Mouse (Mus musculus) liver, embryonic 14.5 days (tissue): ENCODE results near the gene Enc1. TPM values are rescaled to one million over a fixed set of nuclear protein-coding genes. Genes with fewer than 3 reads are reported as not detected.

Experiments
- ATAC-seq: fragments of 200-750 bp; cut with Nextera tagmentation; 2 replicates; pipeline ENCODE4 v1.8.0; 2017; ENCODE audit warnings: moderate number of reproducible peaks, mild to moderate bottlenecking, moderate library complexity; ENCODE audit not compliant: insufficient read depth
- DNase-seq, 3 experiments: peaks; one replicate each; pipeline ENCODE4 v3.0.0-alpha.2; 2012 to 2013; ENCODE audit warnings: low read depth in 3 of 3, low spot score in 3 of 3
- H3K27ac ChIP-seq: fragments of 300-500 bp; sonication (generic); 2 replicates; pipeline ENCODE4 v1.5.1; 2014; ENCODE audit warnings: moderate library complexity, mild to moderate bottlenecking, control low read depth, inconsistent platforms
- H3K27me3 ChIP-seq: fragments of 300-500 bp; sonication (generic); 2 replicates; pipeline ENCODE4 v1.6.1; 2014; ENCODE audit warnings: mild to moderate bottlenecking, low read length, moderate library complexity; ENCODE audit not compliant: control insufficient read depth, insufficient read depth
- H3K36me3 ChIP-seq: fragments of 300-500 bp; sonication (generic); replicated peaks from 2 replicates; pipeline ENCODE4 v1.6.1; 2014; ENCODE audit warnings: low read depth; ENCODE audit not compliant: control insufficient read depth, insufficient read depth
- H3K4me1 ChIP-seq, 2 experiments: fragments of 200-500 bp in 1 of 2; fragments of 300-500 bp in 1 of 2; sonication (generic) in 1 of 2; replicated peaks; 2 replicates each; pipeline ENCODE4 v1.6.1; 2012 to 2014; ENCODE audit warnings: antibody characterized with exemption in 1 of 2, inconsistent platforms in 1 of 2, low read length in 1 of 2; ENCODE audit not compliant: control insufficient read depth in 2 of 2, insufficient read depth in 2 of 2
- H3K4me2 ChIP-seq: fragments of 300-500 bp; sonication (generic); 2 replicates; pipeline ENCODE4 v1.6.1; 2014; ENCODE audit warnings: low read depth, mild to moderate bottlenecking, control low read depth, moderate library complexity
- H3K4me3 ChIP-seq, 2 experiments: fragments of 200-500 bp in 1 of 2; fragments of 300-500 bp in 1 of 2; sonication (generic) in 1 of 2; 2 replicates each; pipeline ENCODE4 v1.5.1; 2012 to 2014; ENCODE audit warnings: low read depth in 2 of 2, low read length in 2 of 2, mild to moderate bottlenecking in 2 of 2, control low read depth in 1 of 2, inconsistent platforms in 1 of 2, moderate library complexity in 1 of 2; ENCODE audit not compliant: insufficient read depth in 1 of 2
- H3K9ac ChIP-seq: fragments of 300-500 bp; sonication (generic); replicated peaks from 2 replicates; pipeline ENCODE4 v1.6.1; 2014; ENCODE audit warnings: mild to moderate bottlenecking, control low read depth, moderate library complexity
- H3K9me3 ChIP-seq: fragments of 300-500 bp; sonication (generic); 2 replicates; pipeline ENCODE4 v1.6.1; 2016; ENCODE audit warnings: low read length, mixed read lengths; ENCODE audit not compliant: control insufficient read depth
- CTCF ChIP-seq: IDR thresholded peaks from 2 replicates; pipeline ENCODE4 v1.5.1; 2016; ENCODE audit warnings: antibody characterized with exemption, low read depth, control low read depth
- EP300 ChIP-seq: IDR thresholded peaks from 2 replicates; pipeline ENCODE4 v1.6.1; 2016; ENCODE audit warnings: antibody characterized with exemption, low read depth
- WGBS: fragments of 180-500 bp; shearing (Covaris S2); extraction: QIAGEN DNeasy Blood & Tissue Kit; methylation state at CpG from one replicate; pipeline ENCODE4 v1.1.7; 2014; ENCODE audit not compliant: insufficient replicate concordance; 5-methylcytosine and 5-hydroxymethylcytosine counted together
- polyA plus RNA-seq, 2 experiments: library from polyadenylated mRNA; depleted of rRNA in 1 of 2; stranded (reverse) in 1 of 2; unstranded in 1 of 2; fragments of >200 nt; fragmentation: Nextera tagmentation in 1 of 2; extraction: Ambion mirVana in 1 of 2; gene quantifications; 2 replicates each; pipeline versions ENCODE4 v1.2.1 to v1.2.3; 2012 to 2014

Gene Enc1
- polyA plus RNA-seq, 2 experiments = 0.62 to 1.7 TPM

DNA sequence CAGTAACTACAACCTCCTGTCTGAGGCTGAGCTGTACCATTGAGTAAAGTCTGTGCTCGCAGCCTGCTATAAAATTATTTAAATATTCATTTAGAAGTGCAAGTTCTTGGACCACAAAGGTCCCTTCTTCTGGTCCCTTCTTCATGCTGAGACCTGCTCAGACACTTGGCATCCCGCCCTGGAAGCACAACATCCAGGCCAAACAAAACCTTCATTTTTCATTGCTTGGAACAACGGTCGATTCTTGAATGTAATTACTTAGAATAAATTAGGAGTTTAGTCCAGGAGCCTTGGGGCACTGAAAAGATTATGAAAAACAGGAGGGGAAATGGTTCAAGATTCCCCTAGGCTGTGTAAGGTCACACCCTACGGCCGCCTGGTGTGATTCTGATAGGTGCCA is 5.0 kb upstream of the Enc1 start:
- H3K9me3 ChIP-seq = no peaks in the 10 kb centered on the region
- no peak overlapping the region for H3K4me3 ChIP-seq
- peaks cover 15% of the 10 kb centered on the region for H3K27me3 ChIP-seq
- TF ChIP-seq EP300 = no peak
- TF ChIP-seq CTCF = no peak
- H3K36me3 ChIP-seq = no peaks in the 10 kb centered on the region
- no peak overlapping the region for H3K4me2 ChIP-seq
- H3K9ac ChIP-seq = no peak overlapping the region
- DNase-seq = no peak
- 53% methylated on average over 6 of the region's 6 CpGs for WGBS
- ATAC-seq = no peak
- H3K4me1 ChIP-seq = peaks cover 0 to 5% of the 10 kb centered on the region in 2 experiments; a peak in 1 of 4 replicates
- no peak overlapping the region for H3K27ac ChIP-seq

DNA sequence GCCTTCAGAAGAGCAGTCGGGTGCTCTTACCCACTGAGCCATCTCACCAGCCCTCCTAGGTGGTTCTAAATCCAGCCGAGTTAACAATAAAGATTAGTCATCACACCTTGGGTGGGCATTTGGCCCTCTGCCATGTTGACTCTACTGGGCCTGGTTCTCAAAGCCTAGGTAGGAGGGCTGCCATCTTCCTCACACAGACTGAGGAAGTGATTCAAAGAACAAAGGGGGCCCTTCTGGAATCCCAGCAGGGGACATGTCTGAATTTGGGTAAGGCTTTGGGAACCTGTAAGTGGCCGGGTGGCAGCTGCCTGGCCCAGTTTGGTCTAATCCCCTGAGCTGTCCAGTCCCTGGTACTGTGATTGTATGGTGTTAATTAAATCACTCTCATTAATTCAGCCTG is 3.2 kb upstream of the Enc1 start:
- Histone ChIP-seq H3K4me3 (no peak overlapping the region), H3K27me3 (peaks cover 20% of the 10 kb centered on the region), H3K36me3 (no peaks in the 10 kb centered on the region), H3K9me3 (no peaks in the 10 kb centered on the region), H3K9ac (no peak overlapping the region), H3K27ac (no peak overlapping the region), H3K4me2 (no peak overlapping the region), H3K4me1 (peaks cover 0 to 8% of the 10 kb centered on the region in 2 experiments; a peak in 2 of 4 replicates)
- no peak for DNase-seq
- 61% methylated on average over 3 of the region's 3 CpGs for WGBS
- ATAC-seq = no peak
- TF ChIP-seq EP300 (no peak), CTCF (no peak)

DNA sequence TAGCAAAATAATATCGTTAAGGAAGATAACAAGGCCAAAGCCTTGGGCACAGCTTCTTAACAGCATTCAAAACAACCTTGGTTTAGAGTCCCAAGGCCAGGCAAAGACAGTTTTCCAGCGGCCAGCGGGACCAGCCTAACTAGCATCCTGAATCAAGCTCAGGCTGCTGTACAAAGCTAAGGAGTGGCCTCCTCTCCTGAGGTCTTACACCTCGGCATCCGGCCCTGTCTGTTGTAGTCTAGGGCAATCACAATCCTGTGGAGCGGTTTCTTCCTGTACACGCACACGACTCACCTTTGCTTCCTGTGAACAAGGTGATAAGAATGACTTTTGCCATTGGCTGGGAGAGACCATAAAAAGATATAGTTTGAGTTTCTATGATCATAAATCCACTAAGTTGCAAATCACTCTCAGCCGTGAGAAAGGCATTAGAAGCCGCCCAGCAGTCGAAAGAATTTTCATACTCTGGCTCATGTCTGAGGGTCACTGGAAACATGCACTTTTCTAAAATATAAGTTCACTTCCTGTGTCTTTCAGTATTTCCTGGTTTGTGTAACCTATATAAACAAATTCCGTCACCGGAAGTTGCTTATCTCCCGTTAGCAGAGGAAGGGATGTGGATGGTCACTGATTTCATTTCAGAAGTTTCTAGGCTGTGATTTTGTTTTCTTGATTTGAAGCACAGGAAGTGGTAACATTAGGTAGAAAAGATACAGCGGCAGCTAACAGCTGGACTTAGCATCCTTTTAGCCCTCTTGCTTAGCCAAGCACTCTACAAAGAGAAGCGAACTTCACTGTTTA is 2.5 kb upstream of the Enc1 start:
- no peaks in the 10 kb centered on the region for H3K9me3 ChIP-seq
- 29% methylated on average over 16 of the region's 16 CpGs for WGBS
- H3K27ac ChIP-seq = no peak overlapping the region
- H3K4me1 ChIP-seq = peaks cover 0 to 11% of the 10 kb centered on the region in 2 experiments; a peak in 3 of 4 replicates
- H3K4me2 ChIP-seq = no peak overlapping the region
- H3K27me3 ChIP-seq = peaks cover 20% of the 10 kb centered on the region
- TF ChIP-seq CTCF (no peak), EP300 (no peak)
- H3K36me3 ChIP-seq = no peaks in the 10 kb centered on the region
- H3K4me3 ChIP-seq = no peak overlapping the region
- DNase-seq = no peak
- ATAC-seq = no peak
- H3K9ac ChIP-seq = no peak overlapping the region

DNA sequence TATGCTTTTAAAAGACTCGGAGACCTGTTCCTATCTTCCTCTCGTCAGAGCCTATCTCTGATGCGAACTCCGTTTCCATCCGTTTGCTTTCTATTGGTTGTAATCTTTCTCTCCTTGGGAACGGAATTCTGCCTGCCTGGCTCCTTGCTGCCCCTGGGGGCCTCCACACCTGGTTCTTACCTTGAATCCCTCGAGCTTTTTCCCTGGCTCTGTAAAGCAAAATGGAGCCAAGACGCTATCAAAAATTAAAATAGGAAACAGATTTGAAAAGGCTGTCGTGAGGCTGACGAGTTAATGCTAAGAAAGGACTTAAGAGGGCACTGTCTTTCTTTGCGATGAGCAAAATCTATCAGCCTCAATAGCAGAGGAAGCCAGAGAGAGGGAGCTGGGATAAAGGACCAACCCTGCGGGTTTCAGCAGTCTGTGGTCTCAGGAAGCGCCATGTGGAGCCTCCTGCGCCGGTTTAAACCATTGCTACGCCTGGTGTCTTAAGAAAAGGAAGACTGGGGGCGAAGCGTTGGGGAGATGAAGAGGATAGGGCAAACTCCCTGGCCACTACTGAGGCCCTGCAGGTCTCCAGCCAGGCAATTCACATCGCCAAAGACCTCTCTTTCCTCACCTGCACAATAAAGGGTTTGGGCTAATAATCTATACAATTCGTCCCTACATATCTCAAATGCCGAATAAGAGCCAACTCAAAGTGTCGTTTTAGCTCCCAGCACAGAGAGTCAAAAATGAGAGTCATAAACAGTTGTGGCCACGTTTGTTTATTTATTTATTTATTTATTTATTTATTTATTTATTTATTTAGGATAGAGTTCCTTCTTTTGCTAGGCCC is 1.3 kb upstream of the Enc1 start:
- Histone ChIP-seq H3K36me3 (no peaks in the 10 kb centered on the region), H3K4me2 (peak overlapping the region; percentile 75), H3K4me1 (peaks cover 0 to 13% of the 10 kb centered on the region in 2 experiments; a peak in 3 of 4 replicates), H3K4me3 (no peak overlapping the region), H3K27me3 (peaks cover 20% of the 10 kb centered on the region), H3K27ac (no peak overlapping the region), H3K9ac (no peak overlapping the region), H3K9me3 (no peaks in the 10 kb centered on the region)
- DNase-seq (no peak), ATAC-seq (no peak)
- 4% methylated on average over 23 of the region's 23 CpGs for WGBS
- TF ChIP-seq CTCF (peak; percentile 51), EP300 (no peak)
